Mouse (Mus musculus) bone marrow macrophage, adult 2 months (primary cell): ENCODE measurements around the gene Clptm1.

Experiments used
- CTCF ChIP-seq: IDR thresholded peaks from 2 replicates; pipeline ENCODE4 v1.5.1; 2012; ENCODE audit warnings: low read depth, mild to moderate bottlenecking, low read length, moderate library complexity
- POLR2A ChIP-seq: IDR thresholded peaks from 2 replicates; pipeline ENCODE4 v1.6.1; 2012; ENCODE audit warnings: mild to moderate bottlenecking, low read depth, low read length, borderline replicate concordance

- TF ChIP-seq CTCF (no peak), POLR2A (no peak)
Measured at GRCm38 (mm10) chr7:19593061-19593730, 71.6 kb downstream of the Clptm1 start.
